Mouse (Mus musculus): Measurements from ENCODE around the gene Gm10803.

DNA sequence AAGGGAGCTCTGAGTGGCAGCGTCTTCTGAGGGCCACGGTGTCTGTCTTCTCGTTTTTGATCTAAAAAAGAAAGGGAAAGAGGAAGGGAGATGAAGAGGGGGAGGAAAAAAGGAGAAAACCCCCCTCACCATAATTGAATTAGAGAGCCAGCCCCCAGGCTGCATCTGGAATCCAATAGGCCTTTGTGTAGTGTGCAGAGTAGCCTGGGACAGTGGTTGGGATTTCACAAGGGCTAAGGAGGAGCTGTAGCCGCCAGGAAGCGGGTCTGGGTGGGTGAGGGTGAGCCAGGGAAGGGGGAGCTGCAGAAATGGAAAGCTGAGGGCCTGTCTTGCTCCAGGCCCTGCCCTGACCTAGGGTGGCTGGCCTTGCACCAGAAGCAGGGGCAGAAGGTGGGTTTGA lies 6.5 kb upstream of the Gm10803 start:
- TF ChIP-seq CTCF (IDR thresholded peaks at IDR 0.05; ENCODE audit: low read depth, low read length) (no peak), POLR2A (IDR thresholded peaks at IDR 0.05; ENCODE audit: extremely low read depth, insufficient read depth, low read length) (no peak)

Measured in liver, adult 2 months (tissue).